Mouse (Mus musculus) CH12.LX (cell line): Measurements from ENCODE around the gene Olfr12. TPM values are rescaled to one million over a fixed set of nuclear protein-coding genes. Genes with fewer than 3 reads are reported as not detected.

Source experiments
- DNase-seq: peaks from one replicate; pipeline ENCODE4 v3.0.0-alpha.2; 2013; ENCODE audit errors: extremely low read depth
- H3K27ac ChIP-seq: 2 replicates; pipeline ENCODE4 v1.5.1; 2012; ENCODE audit warnings: low read depth, mild to moderate bottlenecking, control low read depth, moderate library complexity; ENCODE audit not compliant: insufficient read depth
- H3K27me3 ChIP-seq: replicated peaks from 2 replicates; pipeline ENCODE3; 2012; ENCODE audit warnings: inconsistent platforms
- H3K36me3 ChIP-seq, 2 experiments: replicated peaks in 1 of 2; 2 replicates each; pipeline versions ENCODE3 to v1.6.1; 2012; ENCODE audit warnings: inconsistent platforms in 1 of 2, low read length in 1 of 2, mild to moderate bottlenecking in 1 of 2, mixed read lengths in 1 of 2, moderate library complexity in 1 of 2; ENCODE audit not compliant: control insufficient read depth in 1 of 2, insufficient read depth in 1 of 2
- H3K4me1 ChIP-seq, 2 experiments: 2 replicates each; pipeline ENCODE4 v1.6.1; 2012; ENCODE audit warnings: inconsistent platforms in 1 of 2, moderate library complexity in 1 of 2; ENCODE audit not compliant: insufficient read depth in 2 of 2, control insufficient read depth in 1 of 2
- H3K4me2 ChIP-seq: 2 replicates; pipeline ENCODE4 v1.6.1; 2012; ENCODE audit warnings: low read depth, mild to moderate bottlenecking, control low read depth; ENCODE audit not compliant: poor library complexity, insufficient read depth, severe bottlenecking
- H3K4me3 ChIP-seq, 3 experiments: fragments of 150-350 bp in 1 of 3; sonication (generic) in 1 of 3; replicated peaks in 1 of 3; 2 replicates each; pipeline versions ENCODE3 to v1.5.1; 2011 to 2012; ENCODE audit warnings: low read depth in 2 of 3, low read length in 2 of 3, mild to moderate bottlenecking in 2 of 3, moderate library complexity in 2 of 3, control low read depth in 1 of 3, improper control_type of control experiment in 1 of 3, inconsistent platforms in 1 of 3, mixed read lengths in 1 of 3; ENCODE audit not compliant: poor library complexity in 1 of 3
- H3K79me2 ChIP-seq: replicated peaks from 2 replicates; pipeline ENCODE4 v1.6.1; 2012; ENCODE audit warnings: mild to moderate bottlenecking, moderate library complexity; ENCODE audit not compliant: control insufficient read depth, poor library complexity, insufficient read depth, severe bottlenecking; ENCODE audit errors: extremely low read depth
- H3K9ac ChIP-seq: 2 replicates; pipeline ENCODE4 v1.6.1; 2012; ENCODE audit warnings: low read depth, mild to moderate bottlenecking, control low read depth, moderate library complexity; ENCODE audit not compliant: insufficient read depth
- H3K9me3 ChIP-seq: replicated peaks from 2 replicates; pipeline ENCODE3; 2012; ENCODE audit warnings: low read length, inconsistent platforms, mixed read lengths
- CHD1 ChIP-seq: IDR thresholded peaks from 2 replicates; pipeline ENCODE4 v1.6.1; 2012; ENCODE audit warnings: low read depth, low read length, improper control_type of control experiment, inconsistent platforms
- E2F4 ChIP-seq: IDR thresholded peaks from 2 replicates; pipeline ENCODE4 v1.6.1; 2011; ENCODE audit warnings: low read depth, low read length, improper control_type of control experiment; ENCODE audit not compliant: insufficient replicate concordance
- HCFC1 ChIP-seq: IDR thresholded peaks from 2 replicates; pipeline ENCODE4 v1.6.1; 2012; ENCODE audit warnings: low read depth, mild to moderate bottlenecking, inconsistent platforms, low read length, improper control_type of control experiment
- IRF4 ChIP-seq: IDR thresholded peaks from 2 replicates; pipeline ENCODE4 v1.6.1; 2014; ENCODE audit warnings: low read depth, mild to moderate bottlenecking, inconsistent platforms, low read length, improper control_type of control experiment
- KAT2A ChIP-seq: IDR thresholded peaks from 2 replicates; pipeline ENCODE4 v1.6.1; 2012; ENCODE audit warnings: low read length, improper control_type of control experiment, inconsistent platforms; ENCODE audit not compliant: insufficient replicate concordance
- MEF2A ChIP-seq: IDR thresholded peaks from 2 replicates; pipeline ENCODE4 v1.6.1; 2014; ENCODE audit warnings: low read depth, mild to moderate bottlenecking, inconsistent platforms, low read length, improper control_type of control experiment, borderline replicate concordance
- MXI1 ChIP-seq: IDR thresholded peaks from 2 replicates; pipeline ENCODE4 v1.6.1; 2011; ENCODE audit warnings: mild to moderate bottlenecking, low read depth, low read length, improper control_type of control experiment
- MYC ChIP-seq: IDR thresholded peaks from 2 replicates; pipeline ENCODE4 v1.6.1; 2011; ENCODE audit warnings: low read depth, mild to moderate bottlenecking, improper control_type of control experiment, low read length
- NELFE ChIP-seq: IDR thresholded peaks from 2 replicates; pipeline ENCODE4 v1.6.1; 2011; ENCODE audit warnings: low read depth, low read length, improper control_type of control experiment
- RCOR1 ChIP-seq: conservative IDR thresholded peaks from 2 replicates; pipeline ENCODE4 v1.6.1; 2012; ENCODE audit warnings: low read depth, mild to moderate bottlenecking, inconsistent platforms, low read length, improper control_type of control experiment
- SIN3A ChIP-seq: IDR thresholded peaks from 2 replicates; pipeline ENCODE4 v1.6.1; 2012; ENCODE audit warnings: low read length, improper control_type of control experiment, inconsistent platforms
- TCF12 ChIP-seq: IDR thresholded peaks from 2 replicates; pipeline ENCODE4 v1.6.1; 2014; ENCODE audit warnings: low read depth, mild to moderate bottlenecking, inconsistent platforms, low read length, improper control_type of control experiment
- UBTF ChIP-seq: IDR thresholded peaks from 2 replicates; pipeline ENCODE4 v1.6.1; 2012; ENCODE audit warnings: low read depth, mild to moderate bottlenecking, inconsistent platforms, low read length, improper control_type of control experiment, moderate library complexity
- USF1 ChIP-seq: IDR thresholded peaks from 2 replicates; pipeline ENCODE4 v1.6.1; 2014; ENCODE audit warnings: low read depth, mild to moderate bottlenecking, inconsistent platforms, low read length, improper control_type of control experiment
- ZKSCAN1 ChIP-seq: IDR thresholded peaks from 2 replicates; pipeline ENCODE4 v1.6.1; 2012; ENCODE audit warnings: low read depth, inconsistent platforms, low read length, improper control_type of control experiment, borderline replicate concordance
- dilution Hi-C: fragments of 300-500 bp; cut with MboI; formaldehyde crosslinking; loops from 2 replicates; pipeline ENCODE4 v1.14.3; 2020; ENCODE audit warnings: low sequenced_read_pairs; ENCODE audit not compliant: extremely low pct_unique_long_range_greater_than_20kb, extremely low pct_ligation_motif_present
- in situ Hi-C: fragments of 300-500 bp; cut with MboI; formaldehyde crosslinking; loops from 3 replicates; pipeline ENCODE4 v1.14.3; 2019; ENCODE audit warnings: low sequenced_read_pairs, low pct_ligation_motif_present, low pct_unique_long_range_greater_than_20kb, mixed read lengths
- polyA plus RNA-seq: library from polyadenylated mRNA; unstranded; fragments of >175 nt; gene quantifications from 2 replicates; pipeline ENCODE4 v1.2.1, GENCODE M21; 2012; ENCODE audit warnings: low read depth; ENCODE audit not compliant: insufficient read length
- total RNA-seq, 2 experiments: library from RNA; depleted of rRNA; stranded (reverse); fragments of 300-350 nt in 1 of 2; fragments of >200 nt in 1 of 2; gene quantifications; 2 replicates each; pipeline ENCODE4 v1.2.3; 2012 to 2014

The Olfr12 gene
- total and polyA plus RNA-seq, 3 experiments: 0.08 TPM; not detected in 2

GRCm38 (mm10) chr1:92618360-92618759 lies 772 bp downstream of the Olfr12 start:
- TF ChIP-seq CHD1: no peak
- TF ChIP-seq MEF2A: no peak
- TF ChIP-seq HCFC1: no peak
- TF ChIP-seq UBTF: no peak
- no peak overlapping the region for H3K27ac ChIP-seq
- dilution Hi-C loops: no loop called here
- DNase-seq: no peak
- H3K79me2 ChIP-seq: no peaks in the 10 kb centered on the region
- H3K9me3 ChIP-seq: no peaks in the 10 kb centered on the region
- no peak overlapping the region for H3K4me2 ChIP-seq
- H3K36me3 ChIP-seq: no peaks in the 10 kb centered on the region
- H3K9ac ChIP-seq: no peak overlapping the region
- in situ Hi-C loops: no loop called here
- 0 out of 4 replicates have a peak, but pooled peaks cover 0 to 2% of the 10 kb centered on the region in 2 experiments for H3K4me1 ChIP-seq
- H3K27me3 ChIP-seq: peaks cover 61% of the 10 kb centered on the region
- H3K4me3 ChIP-seq: no peak overlapping the region

- DNase-seq: no peak
- no peak for TF ChIP-seq NELFE
- no peak for TF ChIP-seq RCOR1
- TF ChIP-seq USF1: no peak
- no peak for TF ChIP-seq SIN3A
- Histone ChIP-seq H3K4me3 (no peak overlapping the region), H3K27ac (no peak overlapping the region), H3K9ac (no peak overlapping the region), H3K36me3 (no peaks in the 10 kb centered on the region), H3K27me3 (peaks cover 49% of the 10 kb centered on the region), H3K9me3 (no peaks in the 10 kb centered on the region), H3K4me2 (no peak overlapping the region), H3K79me2 (no peaks in the 10 kb centered on the region; the same call in 1 of the 2 replicates), H3K4me1 (no peaks in the 10 kb centered on the region)
- dilution Hi-C loops: no loop called here
- in situ Hi-C loops: no loop called here
Observed at GRCm38 (mm10) chr1:92628227-92628626, 10.6 kb downstream of the Olfr12 start.

- Histone ChIP-seq H3K4me1 (no peaks in the 10 kb centered on the region), H3K79me2 (no peaks in the 10 kb centered on the region; the same call in 1 of the 2 replicates), H3K9ac (no peak overlapping the region), H3K27me3 (peaks cover 29% of the 10 kb centered on the region), H3K9me3 (no peaks in the 10 kb centered on the region), H3K4me3 (no peak overlapping the region), H3K27ac (no peak overlapping the region), H3K4me2 (no peak overlapping the region), H3K36me3 (peaks cover 12 to 25% of the 10 kb centered on the region in 2 experiments)
- dilution Hi-C loops: no loop called here
- TF ChIP-seq USF1: no peak
- no peak for TF ChIP-seq HCFC1
- no peak for TF ChIP-seq ZKSCAN1
- TF ChIP-seq IRF4: no peak
- TF ChIP-seq CHD1: no peak
- TF ChIP-seq MYC: no peak
- no peak for TF ChIP-seq MXI1
- no peak for TF ChIP-seq KAT2A
- no peak for TF ChIP-seq TCF12
- no peak for TF ChIP-seq E2F4
- no peak for TF ChIP-seq UBTF
- no peak for TF ChIP-seq NELFE
- in situ Hi-C loops: no loop called here
- no peak for DNase-seq
Observed at GRCm38 (mm10) chr1:92632196-92632595, 14.6 kb downstream of the Olfr12 start.
